Mouse (Mus musculus) kidney, embryonic 14.5 days (tissue): ENCODE data around the gene Cdx2. TPM values are rescaled to one million over a fixed set of nuclear protein-coding genes. Genes with fewer than 3 reads are reported as not detected.

ENCODE experiments used
- ATAC-seq: fragments of 200-750 bp; cut with Nextera tagmentation; 2 replicates; pipeline ENCODE4 v1.8.0; 2017; ENCODE audit warnings: moderate number of reproducible peaks, mild to moderate bottlenecking, moderate TSS enrichment, moderate library complexity; ENCODE audit not compliant: low FRiP score, low TSS enrichment
- H3K27ac ChIP-seq: fragments of 300-500 bp; sonication (generic); 2 replicates; pipeline ENCODE4 v1.5.1; 2014; ENCODE audit warnings: low read depth, mild to moderate bottlenecking, low read length, moderate library complexity, mixed read lengths
- H3K27me3 ChIP-seq: fragments of 300-500 bp; sonication (generic); 2 replicates; pipeline ENCODE4 v1.6.1; 2014; ENCODE audit warnings: mild to moderate bottlenecking, low read length; ENCODE audit not compliant: control insufficient read depth, insufficient read depth
- H3K36me3 ChIP-seq: fragments of 300-500 bp; sonication (generic); 2 replicates; pipeline ENCODE4 v1.6.1; 2014; ENCODE audit warnings: low read length, mixed read lengths; ENCODE audit not compliant: control insufficient read depth, insufficient read depth
- H3K4me1 ChIP-seq: fragments of 300-500 bp; sonication (generic); 2 replicates; pipeline ENCODE4 v1.6.1; 2014; ENCODE audit warnings: low read length, mixed read lengths; ENCODE audit not compliant: control insufficient read depth, insufficient read depth
- H3K4me2 ChIP-seq: fragments of 300-500 bp; sonication (generic); replicated peaks from 2 replicates; pipeline ENCODE4 v1.6.1; 2014; ENCODE audit warnings: low read depth, mild to moderate bottlenecking, low read length
- H3K4me3 ChIP-seq: fragments of 300-500 bp; sonication (generic); 2 replicates; pipeline ENCODE4 v1.5.1; 2014; ENCODE audit warnings: mild to moderate bottlenecking, low read length
- H3K9ac ChIP-seq: fragments of 300-500 bp; sonication (generic); 2 replicates; pipeline ENCODE4 v1.6.1; 2014; ENCODE audit warnings: low read depth, mild to moderate bottlenecking, low read length, moderate library complexity
- H3K9me3 ChIP-seq: fragments of 300-500 bp; sonication (generic); 2 replicates; pipeline ENCODE4 v1.6.1; 2016; ENCODE audit warnings: low read length; ENCODE audit not compliant: control insufficient read depth
- WGBS: fragments of 180-500 bp; shearing (Covaris S2); extraction: QIAGEN DNeasy Blood & Tissue Kit; methylation state at CpG from one replicate; pipeline ENCODE4 v1.1.7; 2014; 5-methylcytosine and 5-hydroxymethylcytosine counted together
- polyA plus RNA-seq: library from polyadenylated mRNA; unstranded; fragments of >200 nt; fragmentation: Nextera tagmentation; extraction: Ambion mirVana; gene quantifications from 2 replicates; pipeline ENCODE4 v1.2.1, GENCODE M21; 2014

Cdx2 gene
- polyA plus RNA-seq, 1 experiment from 2014 or later = not detected

GRCm38 (mm10) chr5:147323237-147323917 is 16.3 kb upstream of the Cdx2 start:
- H3K4me2 ChIP-seq = no peak overlapping the region
- WGBS = 21% methylated on average over 17 of the region's 17 CpGs
- H3K27ac ChIP-seq = no peak overlapping the region
- H3K4me1 ChIP-seq = no peaks in the 10 kb centered on the region
- H3K9ac ChIP-seq = no peak overlapping the region
- no peak overlapping the region for H3K4me3 ChIP-seq
- H3K9me3 ChIP-seq = no peaks in the 10 kb centered on the region
- peaks cover 22% of the 10 kb centered on the region for H3K27me3 ChIP-seq
- no peak for ATAC-seq
- no peaks in the 10 kb centered on the region for H3K36me3 ChIP-seq

GRCm38 (mm10) chr5:147322183-147322582 is 15.1 kb upstream of the Cdx2 start, which contains the start of gene Urad:
Gene Urad (minus strand): TSS chr5:147322440.
- Histone ChIP-seq H3K36me3 (no peaks in the 10 kb centered on the region), H3K27ac (no peak within 1 kb of the TSS), H3K4me3 (no peak within 1 kb of the TSS), H3K4me1 (no peaks in the 10 kb centered on the region), H3K4me2 (no peak within 1 kb of the TSS), H3K9me3 (no peaks in the 10 kb centered on the region), H3K9ac (no peak within 1 kb of the TSS), H3K27me3 (peaks cover 32% of the 10 kb centered on the region)
- 75% methylated on average over 8 of the region's 8 CpGs for WGBS
- ATAC-seq = no peak

- no peak overlapping the region for H3K4me2 ChIP-seq
- H3K4me3 ChIP-seq = no peak overlapping the region
- no peak overlapping the region for H3K9ac ChIP-seq
- no peaks in the 10 kb centered on the region for H3K9me3 ChIP-seq
- no peak overlapping the region for H3K27ac ChIP-seq
- H3K36me3 ChIP-seq = no peaks in the 10 kb centered on the region
- H3K4me1 ChIP-seq = no peaks in the 10 kb centered on the region
- peaks cover 58% of the 10 kb centered on the region for H3K27me3 ChIP-seq
- ATAC-seq = peak; percentile 51
Observed at GRCm38 (mm10) chr5:147319653-147320052, 12.6 kb upstream of the Cdx2 start.

- Histone ChIP-seq H3K36me3 (no peaks in the 10 kb centered on the region), H3K9me3 (no peaks in the 10 kb centered on the region), H3K9ac (no peak overlapping the region), H3K27me3 (peaks cover 74% of the 10 kb centered on the region), H3K4me3 (no peak overlapping the region), H3K4me2 (no peak overlapping the region), H3K4me1 (no peaks in the 10 kb centered on the region), H3K27ac (no peak overlapping the region)
- ATAC-seq = no peak
- WGBS = 32% methylated on average over 7 of the region's 7 CpGs
Observed at GRCm38 (mm10) chr5:147317991-147318390, 10.9 kb upstream of the Cdx2 start.

- no peaks in the 10 kb centered on the region for H3K36me3 ChIP-seq
- H3K4me2 ChIP-seq = no peak overlapping the region
- H3K27me3 ChIP-seq = peaks cover 77% of the 10 kb centered on the region
- no peaks in the 10 kb centered on the region for H3K4me1 ChIP-seq
- ATAC-seq = no peak
- H3K27ac ChIP-seq = no peak overlapping the region
- WGBS = 8% methylated on average over 7 of the region's 7 CpGs
- no peak overlapping the region for H3K9ac ChIP-seq
- no peak overlapping the region for H3K4me3 ChIP-seq
- H3K9me3 ChIP-seq = no peaks in the 10 kb centered on the region
Observed at GRCm38 (mm10) chr5:147317321-147317720, 10.3 kb upstream of the Cdx2 start.

- under 1% methylated on average over 25 of the region's 25 CpGs for WGBS
- Histone ChIP-seq H3K36me3 (no peaks in the 10 kb centered on the region), H3K27ac (no peak overlapping the region), H3K9me3 (no peaks in the 10 kb centered on the region), H3K4me3 (peak overlapping the region; percentile 7; the same call in 1 of the 2 replicates), H3K4me2 (no peak overlapping the region), H3K27me3 (peaks cover 84% of the 10 kb centered on the region), H3K9ac (no peak overlapping the region), H3K4me1 (no peaks in the 10 kb centered on the region)
- ATAC-seq = no peak
Observed at GRCm38 (mm10) chr5:147315432-147316075, 8.5 kb upstream of the Cdx2 start.

- WGBS = under 1% methylated on average over 39 of the region's 39 CpGs
- ATAC-seq = no peak
- Histone ChIP-seq H3K27me3 (peaks cover 91% of the 10 kb centered on the region), H3K4me2 (no peak overlapping the region), H3K4me3 (peak overlapping the region; percentile 7; the same call in 1 of the 2 replicates), H3K9me3 (no peaks in the 10 kb centered on the region), H3K36me3 (no peaks in the 10 kb centered on the region), H3K9ac (no peak overlapping the region), H3K4me1 (no peaks in the 10 kb centered on the region), H3K27ac (no peak overlapping the region)
Observed at GRCm38 (mm10) chr5:147314646-147315431, 7.8 kb upstream of the Cdx2 start.

- Histone ChIP-seq H3K4me2 (no peak overlapping the region), H3K9me3 (no peaks in the 10 kb centered on the region), H3K4me1 (no peaks in the 10 kb centered on the region), H3K9ac (no peak overlapping the region), H3K27ac (no peak overlapping the region), H3K27me3 (peaks cover 99% of the 10 kb centered on the region), H3K36me3 (no peaks in the 10 kb centered on the region), H3K4me3 (no peak overlapping the region)
- WGBS = 2% methylated on average over 27 of the region's 27 CpGs
- no peak for ATAC-seq
Observed at GRCm38 (mm10) chr5:147312830-147313685, 6.0 kb upstream of the Cdx2 start.
